Mouse (Mus musculus): ENCODE results near the gene Arl16. TPM values are rescaled to one million over a fixed set of nuclear protein-coding genes. Genes with fewer than 3 reads are reported as not detected.

Arl16 gene
- polyA plus RNA-seq, 1 experiment from 2014 or later, result 33.6 TPM

- Histone ChIP-seq H3K9me3 (replicated peaks; ENCODE audit: control insufficient read depth, low read length) (no peaks in the 10 kb centered on the region), H3K9ac (ENCODE audit: low read length) (no peak overlapping the region), H3K4me3 (ENCODE audit: low read length) (no peak overlapping the region), H3K27ac (ENCODE audit: low read length) (no peak overlapping the region), H3K4me1 (ENCODE audit: control insufficient read depth, insufficient read depth, low read length) (no peaks in the 10 kb centered on the region), H3K27me3 (ENCODE audit: control insufficient read depth, insufficient read depth, low read length) (no peaks in the 10 kb centered on the region), H3K36me3 (ENCODE audit: control insufficient read depth, insufficient read depth) (no peaks in the 10 kb centered on the region), H3K4me2 (ENCODE audit: low read depth, low read length) (no peak overlapping the region)
- 70% methylated on average over 13 of the region's 13 CpGs for WGBS
- ATAC-seq (replicated peaks; ENCODE audit: extremely low read depth, insufficient read depth, low FRiP score), result no peak
Measured at GRCm38 (mm10) chr11:120507611-120508289, 40.3 kb upstream of the Arl16 start.

- 0 out of 2 replicates have a peak, but pooled peaks have one; percentile 46 for ATAC-seq (replicated peaks; ENCODE audit: extremely low read depth, insufficient read depth, low FRiP score)
- no peak overlapping the region for H3K4me2 ChIP-seq (ENCODE audit: low read depth, low read length)
- H3K4me3 ChIP-seq (ENCODE audit: low read length), result no peak overlapping the region
- H3K36me3 ChIP-seq (ENCODE audit: control insufficient read depth, insufficient read depth), result no peaks in the 10 kb centered on the region
- no peaks in the 10 kb centered on the region for H3K4me1 ChIP-seq (ENCODE audit: control insufficient read depth, insufficient read depth, low read length)
- no peaks in the 10 kb centered on the region for H3K27me3 ChIP-seq (ENCODE audit: control insufficient read depth, insufficient read depth, low read length)
- no peak overlapping the region for H3K9ac ChIP-seq (ENCODE audit: low read length)
- H3K9me3 ChIP-seq (replicated peaks; ENCODE audit: control insufficient read depth, low read length), result no peaks in the 10 kb centered on the region
- 67% methylated on average over 4 of the region's 4 CpGs for WGBS
- no peak overlapping the region for H3K27ac ChIP-seq (ENCODE audit: low read length)
Measured at GRCm38 (mm10) chr11:120506899-120507298, 39.5 kb upstream of the Arl16 start.

- no peak for ATAC-seq (replicated peaks; ENCODE audit: extremely low read depth, insufficient read depth, low FRiP score)
- Histone ChIP-seq H3K9me3 (replicated peaks; ENCODE audit: control insufficient read depth, low read length) (no peaks in the 10 kb centered on the region), H3K4me1 (ENCODE audit: control insufficient read depth, insufficient read depth, low read length) (no peaks in the 10 kb centered on the region), H3K36me3 (ENCODE audit: control insufficient read depth, insufficient read depth) (no peaks in the 10 kb centered on the region), H3K27me3 (ENCODE audit: control insufficient read depth, insufficient read depth, low read length) (no peaks in the 10 kb centered on the region), H3K4me2 (ENCODE audit: low read depth, low read length) (no peak overlapping the region), H3K9ac (ENCODE audit: low read length) (no peak overlapping the region), H3K4me3 (ENCODE audit: low read length) (no peak overlapping the region), H3K27ac (ENCODE audit: low read length) (no peak overlapping the region)
- WGBS, result 81% methylated on average over 3 of the region's 3 CpGs
Measured at GRCm38 (mm10) chr11:120505661-120506060, 38.3 kb upstream of the Arl16 start.

- peaks cover 13% of the 10 kb centered on the region; the same call in 1 of the 2 replicates for H3K36me3 ChIP-seq (ENCODE audit: control insufficient read depth, insufficient read depth)
- H3K4me2 ChIP-seq (ENCODE audit: low read depth, low read length), result no peak overlapping the region
- H3K4me1 ChIP-seq (ENCODE audit: control insufficient read depth, insufficient read depth, low read length), result peaks cover 6% of the 10 kb centered on the region; the same call in 1 of the 2 replicates
- H3K4me3 ChIP-seq (ENCODE audit: low read length), result no peak overlapping the region
- WGBS, result 78% methylated on average over 4 of the region's 4 CpGs
- H3K9me3 ChIP-seq (replicated peaks; ENCODE audit: control insufficient read depth, low read length), result no peaks in the 10 kb centered on the region
- no peak for ATAC-seq (replicated peaks; ENCODE audit: extremely low read depth, insufficient read depth, low FRiP score)
- no peak overlapping the region for H3K27ac ChIP-seq (ENCODE audit: low read length)
- no peaks in the 10 kb centered on the region for H3K27me3 ChIP-seq (ENCODE audit: control insufficient read depth, insufficient read depth, low read length)
- no peak overlapping the region for H3K9ac ChIP-seq (ENCODE audit: low read length)
Measured at GRCm38 (mm10) chr11:120501701-120502100, 34.3 kb upstream of the Arl16 start.

GRCm38 (mm10) chr11:120501018-120501417 lies 33.6 kb upstream of the Arl16 start:
- Histone ChIP-seq H3K4me1 (ENCODE audit: control insufficient read depth, insufficient read depth, low read length) (peaks cover 6% of the 10 kb centered on the region; the same call in 1 of the 2 replicates), H3K4me3 (ENCODE audit: low read length) (no peak overlapping the region), H3K27ac (ENCODE audit: low read length) (no peak overlapping the region), H3K4me2 (ENCODE audit: low read depth, low read length) (no peak overlapping the region), H3K27me3 (ENCODE audit: control insufficient read depth, insufficient read depth, low read length) (no peaks in the 10 kb centered on the region), H3K9ac (ENCODE audit: low read length) (no peak overlapping the region), H3K9me3 (replicated peaks; ENCODE audit: control insufficient read depth, low read length) (no peaks in the 10 kb centered on the region), H3K36me3 (ENCODE audit: control insufficient read depth, insufficient read depth) (peaks cover 13% of the 10 kb centered on the region; the same call in 1 of the 2 replicates)
- no peak for ATAC-seq (replicated peaks; ENCODE audit: extremely low read depth, insufficient read depth, low FRiP score)
- WGBS, result 55% methylated on average over 6 of the region's 6 CpGs

GRCm38 (mm10) chr11:120500357-120500756 lies 33.0 kb upstream of the Arl16 start:
- H3K4me1 ChIP-seq (ENCODE audit: control insufficient read depth, insufficient read depth, low read length), result peaks cover 6% of the 10 kb centered on the region; the same call in 1 of the 2 replicates
- H3K9ac ChIP-seq (ENCODE audit: low read length), result peak overlapping the region; percentile 18; the same call in 1 of the 2 replicates
- ATAC-seq (replicated peaks; ENCODE audit: extremely low read depth, insufficient read depth, low FRiP score), result no peak
- H3K4me3 ChIP-seq (ENCODE audit: low read length), result no peak overlapping the region
- no peak overlapping the region for H3K4me2 ChIP-seq (ENCODE audit: low read depth, low read length)
- H3K36me3 ChIP-seq (ENCODE audit: control insufficient read depth, insufficient read depth), result peaks cover 15% of the 10 kb centered on the region
- 16% methylated on average over 3 of the region's 3 CpGs for whole genome bisulfite sequencing
- no peaks in the 10 kb centered on the region for H3K9me3 ChIP-seq (replicated peaks; ENCODE audit: control insufficient read depth, low read length)
- no peak overlapping the region for H3K27ac ChIP-seq (ENCODE audit: low read length)
- no peaks in the 10 kb centered on the region for H3K27me3 ChIP-seq (ENCODE audit: control insufficient read depth, insufficient read depth, low read length)

- no peak for ATAC-seq (replicated peaks; ENCODE audit: extremely low read depth, insufficient read depth, low FRiP score)
- WGBS, result 77% methylated on average over 6 of the region's 6 CpGs
- H3K27ac ChIP-seq (ENCODE audit: low read length), result no peak overlapping the region
Measured at GRCm38 (mm10) chr11:120499894-120500293, 32.5 kb upstream of the Arl16 start.

GRCm38 (mm10) chr11:120498891-120499290 lies 31.5 kb upstream of the Arl16 start:
- Histone ChIP-seq H3K36me3 (ENCODE audit: control insufficient read depth, insufficient read depth) (peaks cover 20% of the 10 kb centered on the region), H3K27me3 (ENCODE audit: control insufficient read depth, insufficient read depth, low read length) (no peaks in the 10 kb centered on the region), H3K4me2 (ENCODE audit: low read depth, low read length) (no peak overlapping the region), H3K4me1 (ENCODE audit: control insufficient read depth, insufficient read depth, low read length) (peaks cover 6% of the 10 kb centered on the region; the same call in 1 of the 2 replicates), H3K27ac (ENCODE audit: low read length) (no peak overlapping the region), H3K9me3 (replicated peaks; ENCODE audit: control insufficient read depth, low read length) (no peaks in the 10 kb centered on the region), H3K4me3 (ENCODE audit: low read length) (no peak overlapping the region), H3K9ac (ENCODE audit: low read length) (no peak overlapping the region)
- WGBS, result 87% methylated on average over 5 of the region's 5 CpGs
- no peak for ATAC-seq (replicated peaks; ENCODE audit: extremely low read depth, insufficient read depth, low FRiP score)

More at GRCm38 (mm10) chr11:120499894-120500293, 32.5 kb upstream of the Arl16 start:
- Histone ChIP-seq H3K36me3 (ENCODE audit: control insufficient read depth, insufficient read depth) (peaks cover 20% of the 10 kb centered on the region), H3K9me3 (replicated peaks; ENCODE audit: control insufficient read depth, low read length) (no peaks in the 10 kb centered on the region), H3K9ac (ENCODE audit: low read length) (no peak overlapping the region), H3K4me3 (ENCODE audit: low read length) (no peak overlapping the region), H3K4me1 (ENCODE audit: control insufficient read depth, insufficient read depth, low read length) (peaks cover 6% of the 10 kb centered on the region; the same call in 1 of the 2 replicates), H3K27me3 (ENCODE audit: control insufficient read depth, insufficient read depth, low read length) (no peaks in the 10 kb centered on the region), H3K4me2 (ENCODE audit: low read depth, low read length) (no peak overlapping the region)

GRCm38 (mm10) chr11:120498226-120498625 lies 30.8 kb upstream of the Arl16 start:
- Histone ChIP-seq H3K36me3 (ENCODE audit: control insufficient read depth, insufficient read depth) (peaks cover 20% of the 10 kb centered on the region), H3K27ac (ENCODE audit: low read length) (no peak overlapping the region), H3K9ac (ENCODE audit: low read length) (no peak overlapping the region), H3K9me3 (replicated peaks; ENCODE audit: control insufficient read depth, low read length) (no peaks in the 10 kb centered on the region), H3K4me3 (ENCODE audit: low read length) (no peak overlapping the region), H3K4me2 (ENCODE audit: low read depth, low read length) (no peak overlapping the region), H3K4me1 (ENCODE audit: control insufficient read depth, insufficient read depth, low read length) (peaks cover 9% of the 10 kb centered on the region), H3K27me3 (ENCODE audit: control insufficient read depth, insufficient read depth, low read length) (no peaks in the 10 kb centered on the region)
- WGBS, result 93% methylated on average over 12 of the region's 12 CpGs
- no peak for ATAC-seq (replicated peaks; ENCODE audit: extremely low read depth, insufficient read depth, low FRiP score)

Data from heart, embryonic 16.5 days (tissue).